Mouse (Mus musculus) left cerebral cortex, postnatal 36 days (tissue): ENCODE measurements at regions not wholly inside any gene's neighbourhood (a gene's known extent, or its start where the extent isn't known, plus 50 kb on each side); places are given as distances from the start of the nearest gene placed in this dataset.
A peak's percentile ranks its signal among the peaks of the same experiment; 100 is the strongest.

ENCODE experiments used
- DNase-seq, 2 experiments: peaks; one replicate each; pipeline ENCODE4 v3.0.0; 2021 to 2022; ENCODE audit warnings: low spot score in 2 of 2, mixed read lengths in 1 of 2
- intact Hi-C: fragments of 180-260 bp; cut with DNase I; formaldehyde crosslinking; loops from one replicate; pipeline ENCODE4 v1.15.1; 2025

GRCm38 (mm10) chr13:35208319-35208718 lies 181.4 kb upstream of the Eci2 start:
- no peak for DNase-seq
- intact Hi-C loops, result no loop called here

- no peak for DNase-seq
- intact Hi-C loops, result no loop called here
These were observed 182.7 kb upstream of the Eci2 start for GRCm38 (mm10) chr13:35209551-35209950.

GRCm38 (mm10) chr13:35211834-35212233 lies 184.9 kb upstream of the Eci2 start:
- intact Hi-C loops, result no loop called here

GRCm38 (mm10) chr13:35212276-35212675 lies 185.4 kb upstream of the Eci2 start:
- DNase-seq, result no peak
- intact Hi-C loops, result no loop called here

More at GRCm38 (mm10) chr13:35211834-35212233, 184.9 kb upstream of the Eci2 start:
- no peak for DNase-seq

- intact Hi-C loops, result no loop called here
- no peak for DNase-seq
These were observed 187.3 kb upstream of the Eci2 start for GRCm38 (mm10) chr13:35214219-35214618.

- intact Hi-C loops, result no loop called here
These were observed 199.4 kb upstream of the Eci2 start for GRCm38 (mm10) chr13:35226142-35226829.

GRCm38 (mm10) chr13:35226944-35227343 lies 200.0 kb upstream of the Eci2 start:
- DNase-seq, result no peak
- intact Hi-C loops, result no loop called here

More at GRCm38 (mm10) chr13:35226142-35226829, 199.4 kb upstream of the Eci2 start:
- no peak for DNase-seq

- intact Hi-C loops, result no loop called here
- no peak for DNase-seq
These were observed 202.7 kb upstream of the Eci2 start for GRCm38 (mm10) chr13:35229601-35230000.

- intact Hi-C loops, result no loop called here
These were observed 206.7 kb upstream of the Eci2 start for GRCm38 (mm10) chr13:35233636-35234035.

GRCm38 (mm10) chr13:35241443-35241842 lies 214.5 kb upstream of the Eci2 start:
- DNase-seq, result peak; percentile 73 to 75
- intact Hi-C loops, result no loop called here

More at GRCm38 (mm10) chr13:35233636-35234035, 206.7 kb upstream of the Eci2 start:
- DNase-seq, result no peak

- intact Hi-C loops, result no loop called here
- no peak for DNase-seq
These were observed 217.1 kb upstream of the Eci2 start for GRCm38 (mm10) chr13:35243946-35244345.

- no peak for DNase-seq
- intact Hi-C loops, result no loop called here
These were observed 230.5 kb upstream of the Eci2 start for GRCm38 (mm10) chr13:35257386-35257785.

- intact Hi-C loops, result no loop called here
- no peak for DNase-seq
These were observed 231.8 kb upstream of the Eci2 start for GRCm38 (mm10) chr13:35258720-35259119.

GRCm38 (mm10) chr13:35283959-35284358 lies 257.1 kb upstream of the Eci2 start:
- peak; percentile 7 to 12 for DNase-seq
- intact Hi-C loops, result no loop called here

- intact Hi-C loops, result no loop called here
- DNase-seq, result no peak
These were observed 275.2 kb upstream of the Eci2 start for GRCm38 (mm10) chr13:35302088-35302487.

GRCm38 (mm10) chr13:35316772-35317171 lies 289.9 kb upstream of the Eci2 start:
- intact Hi-C loops, result no loop called here
- no peak for DNase-seq

GRCm38 (mm10) chr13:35326682-35327242 lies 299.9 kb upstream of the Eci2 start:
- intact Hi-C loops, result no loop called here
- DNase-seq, result no peak

- intact Hi-C loops, result no loop called here
- DNase-seq, result no peak
These were observed 301.4 kb upstream of the Eci2 start for GRCm38 (mm10) chr13:35328320-35328719.

GRCm38 (mm10) chr13:35330926-35331325 lies 304.0 kb upstream of the Eci2 start:
- intact Hi-C loops, result loop anchor here (10.0 kb wide), 1 partner anchor 166 kb away; no protein-coding TSS in a partner anchor
- no peak for DNase-seq

- no peak for DNase-seq
- intact Hi-C loops, result no loop called here
These were observed 314.0 kb upstream of the Cdyl start for GRCm38 (mm10) chr13:35345507-35346129.

GRCm38 (mm10) chr13:35348283-35348682 lies 311.4 kb upstream of the Cdyl start:
- no peak for DNase-seq
- intact Hi-C loops, result no loop called here
